Mouse (Mus musculus) hindbrain, embryonic 15.5 days (tissue): ENCODE measurements around the gene Bcorl1. TPM values are rescaled to one million over a fixed set of nuclear protein-coding genes. Genes with fewer than 3 reads are reported as not detected.
A peak's percentile ranks its signal among the peaks of the same experiment; 100 is the strongest.

Experiments used
- ATAC-seq: fragments of 200-750 bp; cut with Nextera tagmentation; 2 replicates; pipeline ENCODE4 v1.8.0; 2017; ENCODE audit warnings: low read depth, moderate number of reproducible peaks, moderate TSS enrichment; ENCODE audit not compliant: low FRiP score
- H3K27ac ChIP-seq: fragments of 300-500 bp; sonication (generic); replicated peaks from 2 replicates; pipeline ENCODE4 v1.5.1; 2015; ENCODE audit warnings: mild to moderate bottlenecking, inconsistent platforms
- H3K27me3 ChIP-seq: fragments of 300-500 bp; sonication (generic); 2 replicates; pipeline ENCODE4 v1.6.1; 2015; ENCODE audit warnings: control low read depth, inconsistent platforms
- H3K36me3 ChIP-seq: fragments of 300-500 bp; sonication (generic); 2 replicates; pipeline ENCODE4 v1.6.1; 2015; ENCODE audit warnings: control low read depth, inconsistent platforms
- H3K4me1 ChIP-seq: fragments of 300-500 bp; sonication (generic); replicated peaks from 2 replicates; pipeline ENCODE4 v1.6.1; 2015; ENCODE audit warnings: control low read depth, inconsistent platforms
- H3K4me2 ChIP-seq: fragments of 300-500 bp; sonication (generic); 2 replicates; pipeline ENCODE4 v1.6.1; 2015; ENCODE audit warnings: moderate library complexity, mild to moderate bottlenecking, inconsistent platforms
- H3K4me3 ChIP-seq: fragments of 300-500 bp; sonication (generic); 2 replicates; pipeline ENCODE4 v1.5.1; 2015; ENCODE audit warnings: mild to moderate bottlenecking, inconsistent platforms
- H3K9ac ChIP-seq: fragments of 300-500 bp; sonication (generic); 2 replicates; pipeline ENCODE4 v1.6.1; 2015; ENCODE audit warnings: inconsistent platforms
- H3K9me3 ChIP-seq: fragments of 300-500 bp; sonication (generic); 2 replicates; pipeline ENCODE4 v1.6.1; 2016; ENCODE audit warnings: control low read depth, inconsistent platforms
- WGBS: fragments of 180-500 bp; shearing (Covaris S2); methylation state at CpG from one replicate; pipeline ENCODE4 v1.1.7; 2015; 5-methylcytosine and 5-hydroxymethylcytosine counted together
- polyA plus RNA-seq: library from polyadenylated mRNA; unstranded; fragments of >200 nt; fragmentation: Nextera tagmentation; extraction: Ambion mirVana; gene quantifications from 2 replicates; pipeline ENCODE4 v1.2.1, GENCODE M21; 2015

The Bcorl1 gene
- polyA plus RNA-seq, 1 experiment from 2014 or later, result 6.7 TPM

GRCm38 (mm10) chrX:48452931-48453673 lies 111.9 kb downstream of the Bcorl1 start:
- WGBS, result 15% methylated on average over 47 of the region's 71 CpGs
- ATAC-seq, result no peak
- Histone ChIP-seq H3K4me1 (no peaks in the 10 kb centered on the region; the same call in 1 of the 2 replicates), H3K9me3 (no peaks in the 10 kb centered on the region), H3K9ac (no peak overlapping the region), H3K36me3 (no peaks in the 10 kb centered on the region), H3K27me3 (0 out of 2 replicates have a peak, but pooled peaks cover 13% of the 10 kb centered on the region), H3K27ac (no peak overlapping the region), H3K4me3 (peak overlapping the region; percentile 35), H3K4me2 (peak overlapping the region; percentile 52)

GRCm38 (mm10) chrX:48453736-48454494 lies 112.8 kb downstream of the Bcorl1 start:
- H3K4me3 ChIP-seq, result peak overlapping the region; percentile 35
- 0 out of 2 replicates have a peak, but pooled peaks cover 13% of the 10 kb centered on the region for H3K27me3 ChIP-seq
- H3K4me2 ChIP-seq, result peak overlapping the region; percentile 52
- no peak overlapping the region for H3K9ac ChIP-seq
- ATAC-seq, result peak; percentile 65; the same call in 1 of the 2 replicates
- no peaks in the 10 kb centered on the region; the same call in 1 of the 2 replicates for H3K4me1 ChIP-seq
- no peaks in the 10 kb centered on the region for H3K9me3 ChIP-seq
- no peak overlapping the region for H3K27ac ChIP-seq
- no peaks in the 10 kb centered on the region for H3K36me3 ChIP-seq
- WGBS, result 15% methylated on average over 24 of the region's 91 CpGs

GRCm38 (mm10) chrX:48454495-48454878 lies 113.3 kb downstream of the Bcorl1 start:
- H3K9ac ChIP-seq, result no peak overlapping the region
- peak; percentile 49; the same call in 1 of the 2 replicates for ATAC-seq
- H3K36me3 ChIP-seq, result no peaks in the 10 kb centered on the region
- no peaks in the 10 kb centered on the region; the same call in 1 of the 2 replicates for H3K4me1 ChIP-seq
- 28% methylated on average over 17 of the region's 21 CpGs for whole genome bisulfite sequencing
- peak overlapping the region; percentile 52 for H3K4me2 ChIP-seq
- no peak overlapping the region for H3K27ac ChIP-seq
- peak overlapping the region; percentile 35 for H3K4me3 ChIP-seq
- 0 out of 2 replicates have a peak, but pooled peaks cover 13% of the 10 kb centered on the region for H3K27me3 ChIP-seq
- H3K9me3 ChIP-seq, result no peaks in the 10 kb centered on the region

GRCm38 (mm10) chrX:48455018-48455417 lies 113.9 kb downstream of the Bcorl1 start:
- Histone ChIP-seq H3K9ac (no peak overlapping the region), H3K9me3 (no peaks in the 10 kb centered on the region), H3K4me1 (no peaks in the 10 kb centered on the region; the same call in 1 of the 2 replicates), H3K27ac (no peak overlapping the region), H3K4me2 (no peak overlapping the region), H3K36me3 (no peaks in the 10 kb centered on the region), H3K27me3 (0 out of 2 replicates have a peak, but pooled peaks cover 13% of the 10 kb centered on the region), H3K4me3 (no peak overlapping the region)
- ATAC-seq, result no peak
- WGBS, result 37% methylated on average over 9 of the region's 9 CpGs

GRCm38 (mm10) chrX:48456956-48457355 lies 115.8 kb downstream of the Bcorl1 start:
- Histone ChIP-seq H3K4me3 (no peak overlapping the region), H3K9ac (no peak overlapping the region), H3K27ac (no peak overlapping the region), H3K4me2 (no peak overlapping the region), H3K4me1 (no peaks in the 10 kb centered on the region; the same call in 1 of the 2 replicates), H3K27me3 (0 out of 2 replicates have a peak, but pooled peaks cover 11% of the 10 kb centered on the region), H3K36me3 (no peaks in the 10 kb centered on the region), H3K9me3 (no peaks in the 10 kb centered on the region)
- no peak for ATAC-seq
- WGBS, result 75% methylated on average over 6 of the region's 6 CpGs

Other genes with a start within 250 kb of the Bcorl1 start
- 0.58 and 0.92 TPM in 2 replicates for gene Xpnpep2, start 232.6 kb upstream of the Bcorl1 start, polyA plus RNA-seq
- gene Sash3, start 194.9 kb upstream of the Bcorl1 start, polyA plus RNA-seq, result 0.97 and 1.4 TPM in 2 replicates
- 9.4 and 10.1 TPM in 2 replicates for gene Zdhhc9, start 132.5 kb upstream of the Bcorl1 start, polyA plus RNA-seq
- 13.5 and 14.2 TPM in 2 replicates for gene Utp14a, start 84.5 kb upstream of the Bcorl1 start, polyA plus RNA-seq
- 0.58 and 0.80 TPM in 2 replicates for gene Elf4, start 121.8 kb downstream of the Bcorl1 start, polyA plus RNA-seq
- gene Aifm1, start 172.2 kb downstream of the Bcorl1 start, polyA plus RNA-seq, result 37.9 and 42.0 TPM in 2 replicates
- 88.9 and 96.7 TPM in 2 replicates for gene Rab33a, start 177.9 kb downstream of the Bcorl1 start, polyA plus RNA-seq